Mouse (Mus musculus) urinary bladder, postnatal 10 days (tissue): ENCODE data around the gene Npy2r.

Experiments
- DNase-seq: peaks from one replicate; pipeline ENCODE4 v3.0.0; 2022; ENCODE audit warnings: low spot score

Npy2r gene

GRCm38 (mm10) chr3:82547908-82548721 lies at the start of gene Npy2r:
Gene Npy2r, minus strand, starts transcription at chr3:82548084.
- DNase-seq, result no peak

GRCm38 (mm10) chr3:82557786-82558185 lies 9.9 kb upstream of the Npy2r start:
- DNase-seq, result no peak

- no peak for DNase-seq
These were observed 8.5 kb upstream of the Npy2r start for GRCm38 (mm10) chr3:82556311-82556828.

- no peak for DNase-seq
These were observed 2.0 kb upstream of the Npy2r start for GRCm38 (mm10) chr3:82549932-82550331.

- no peak for DNase-seq
These were observed 869 bp upstream of the Npy2r start for GRCm38 (mm10) chr3:82548753-82549152.

GRCm38 (mm10) chr3:82541449-82541848 lies 6.4 kb downstream of the Npy2r start:
- no peak for DNase-seq

- DNase-seq, result no peak
These were observed 7.9 kb downstream of the Npy2r start for GRCm38 (mm10) chr3:82539951-82540350.

GRCm38 (mm10) chr3:82524792-82525191 lies 23.1 kb downstream of the Npy2r start:
- DNase-seq, result no peak

- no peak for DNase-seq
These were observed 49.9 kb downstream of the Npy2r start for GRCm38 (mm10) chr3:82498006-82498405.
